Mouse (Mus musculus) embryonic fibroblast, embryonic 13.5 days (primary cell): ENCODE data around the gene Gm38431.
"Not testable (repeated sequence)": the region's sequence is repeated elsewhere in the genome, so short reads cannot be mapped to it uniquely, and the experiment has no call there.

Experiments used
- CTCF ChIP-seq: IDR thresholded peaks from 2 replicates; pipeline ENCODE4 v1.5.1; 2011; ENCODE audit warnings: mild to moderate bottlenecking, control low read depth, low read length, moderate library complexity, borderline replicate concordance; ENCODE audit not compliant: insufficient read depth
- POLR2A ChIP-seq: IDR thresholded peaks from 2 replicates; pipeline ENCODE4 v1.6.1; 2011; ENCODE audit warnings: low read depth, mild to moderate bottlenecking, control low read depth, low read length, moderate library complexity

- TF ChIP-seq CTCF, POLR2A: not testable (repeated sequence)
Observed at GRCm38 (mm10) chr9:21044785-21045184, 47.0 kb downstream of the Gm38431 start.
